Mouse (Mus musculus) bone marrow, adult 2 months (tissue): Measurements from ENCODE around the gene Ccdc107.

ENCODE experiments used
- CTCF ChIP-seq: fragments of 200-500 bp; IDR thresholded peaks from 2 replicates; pipeline ENCODE4 v1.5.1; 2011; ENCODE audit warnings: low read length, control low read depth; ENCODE audit not compliant: control insufficient read depth, insufficient read depth
- POLR2A ChIP-seq: fragments of 200-500 bp; IDR thresholded peaks from 2 replicates; pipeline ENCODE4 v1.6.1; 2011; ENCODE audit warnings: low read depth, mild to moderate bottlenecking, control low read depth, low read length, borderline replicate concordance; ENCODE audit not compliant: control insufficient read depth

DNA sequence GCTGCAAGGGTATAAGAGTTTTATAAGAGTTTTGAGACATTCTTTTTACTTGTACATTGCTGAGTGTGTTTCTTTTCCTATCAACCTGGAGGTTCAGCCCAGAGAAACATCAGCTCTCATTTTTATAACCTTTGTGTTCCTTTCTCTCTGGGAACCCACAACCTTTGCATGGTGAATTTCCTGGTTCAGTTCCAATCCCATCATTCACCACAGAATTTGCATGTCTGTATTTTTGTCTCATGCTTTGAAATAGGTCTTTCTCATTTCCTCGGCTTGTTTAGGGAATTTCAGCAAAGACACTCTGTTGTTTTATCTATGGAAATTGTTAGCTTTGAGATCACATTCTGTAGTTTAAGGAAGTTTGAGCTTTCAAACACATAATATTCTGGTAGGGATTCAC is 19.1 kb upstream of the Ccdc107 start:
- TF ChIP-seq CTCF (no peak), POLR2A (no peak)
